Mouse (Mus musculus): ENCODE measurements around the gene Syce1l.

- no peak for TF ChIP-seq CTCF (IDR thresholded peaks at IDR 0.05; ENCODE audit: low read depth, low read length)
- no peak for TF ChIP-seq POLR2A (IDR thresholded peaks at IDR 0.05; ENCODE audit: extremely low read depth, insufficient read depth, low read length)
Measured at GRCm38 (mm10) chr8:113688543-113688915, 45.5 kb downstream of the Syce1l start.
